Mouse (Mus musculus) heart, adult 2 months (tissue): Measurements from ENCODE around the gene Adamts4.

ENCODE experiments used
- EP300 ChIP-seq: fragments of 200-500 bp; IDR thresholded peaks from 2 replicates; pipeline ENCODE4 v1.6.1; 2011; ENCODE audit warnings: low read depth, low read length, control low read depth; ENCODE audit not compliant: insufficient read depth
- POLR2A ChIP-seq: fragments of 200-500 bp; IDR thresholded peaks from 2 replicates; pipeline ENCODE4 v1.6.1; 2011; ENCODE audit warnings: mild to moderate bottlenecking, low read depth, low read length, control low read depth; ENCODE audit not compliant: insufficient read depth

GRCm38 (mm10) chr1:171204249-171204644 is 46.0 kb upstream of the Adamts4 start:
- no peak for TF ChIP-seq EP300
- no peak for TF ChIP-seq POLR2A
